Mouse (Mus musculus) ES-E14 (cell line): ENCODE data around the gene Tpcn2.

Experiments used
- CHD2 ChIP-seq: IDR thresholded peaks from 2 replicates; pipeline ENCODE4 v1.6.1; 2014; ENCODE audit warnings: mild to moderate bottlenecking, low read depth, low read length, inconsistent platforms
- HCFC1 ChIP-seq: IDR thresholded peaks from 2 replicates; pipeline ENCODE4 v1.6.1; 2012; ENCODE audit warnings: low read length, inconsistent platforms, borderline replicate concordance; ENCODE audit not compliant: insufficient read depth
- MAFK ChIP-seq: IDR thresholded peaks from 2 replicates; pipeline ENCODE4 v1.6.1; 2014; ENCODE audit warnings: mild to moderate bottlenecking, low read depth, low read length, inconsistent platforms; ENCODE audit not compliant: insufficient read depth
- ZC3H11A ChIP-seq: IDR thresholded peaks from 2 replicates; pipeline ENCODE4 v1.6.1; 2012; ENCODE audit warnings: low read depth, mild to moderate bottlenecking, inconsistent platforms, low read length, borderline replicate concordance
- ZNF384 ChIP-seq: IDR thresholded peaks from 2 replicates; pipeline ENCODE4 v1.6.1; 2012; ENCODE audit warnings: low read depth, low read length, inconsistent platforms

DNA sequence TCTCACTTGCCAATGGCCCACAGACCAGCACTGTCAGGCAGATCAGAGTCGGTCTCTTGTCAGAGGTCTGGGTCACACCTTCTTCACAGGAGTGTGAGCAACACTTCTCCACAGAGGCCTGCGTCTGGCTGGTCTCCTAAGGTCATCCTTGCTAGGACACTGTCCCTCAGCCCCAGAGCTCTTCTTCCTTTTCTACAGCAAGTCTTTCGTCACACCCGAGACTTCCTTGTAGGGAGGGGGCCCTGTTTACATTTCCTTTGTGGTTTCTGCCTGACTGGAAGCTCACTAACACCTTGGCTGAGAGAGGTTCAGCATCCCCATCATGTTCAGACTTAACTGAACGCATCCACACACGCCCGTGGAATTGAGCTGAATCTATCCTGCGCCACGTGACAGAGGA is 19.6 kb downstream of the Tpcn2 start:
- TF ChIP-seq HCFC1 (no peak), ZC3H11A (no peak), CHD2 (no peak), MAFK (no peak), ZNF384 (no peak)
